Mouse (Mus musculus) hindbrain, embryonic 14.5 days (tissue): ENCODE data around the gene Arl10. TPM values are rescaled to one million over a fixed set of nuclear protein-coding genes. Genes with fewer than 3 reads are reported as not detected.

ENCODE experiments used
- ATAC-seq: fragments of 200-750 bp; cut with Nextera tagmentation; 2 replicates; pipeline ENCODE4 v1.8.0; 2017; ENCODE audit warnings: moderate number of reproducible peaks, mild to moderate bottlenecking, moderate TSS enrichment, moderate library complexity; ENCODE audit not compliant: low FRiP score
- DNase-seq: peaks from one replicate; pipeline ENCODE4 v3.0.0-alpha.2; 2015; ENCODE audit warnings: low spot score
- H3K27ac ChIP-seq: fragments of 300-500 bp; sonication (generic); 2 replicates; pipeline ENCODE4 v1.5.1; 2014; ENCODE audit warnings: mild to moderate bottlenecking, moderate library complexity
- H3K27me3 ChIP-seq: fragments of 300-500 bp; sonication (generic); 2 replicates; pipeline ENCODE4 v1.6.1; 2014; ENCODE audit warnings: mild to moderate bottlenecking, low read length, mixed read lengths; ENCODE audit not compliant: control insufficient read depth, insufficient read depth
- H3K36me3 ChIP-seq: fragments of 300-500 bp; sonication (generic); replicated peaks from 2 replicates; pipeline ENCODE4 v1.6.1; 2014; ENCODE audit not compliant: control insufficient read depth, insufficient read depth
- H3K4me1 ChIP-seq: fragments of 300-500 bp; sonication (generic); replicated peaks from 2 replicates; pipeline ENCODE4 v1.6.1; 2014; ENCODE audit warnings: antibody characterized with exemption, low read length, mixed read lengths; ENCODE audit not compliant: control insufficient read depth, insufficient read depth
- H3K4me2 ChIP-seq: fragments of 300-500 bp; sonication (generic); replicated peaks from 2 replicates; pipeline ENCODE4 v1.6.1; 2014; ENCODE audit warnings: mild to moderate bottlenecking, moderate library complexity
- H3K4me3 ChIP-seq: fragments of 300-500 bp; sonication (generic); replicated peaks from 2 replicates; pipeline ENCODE4 v1.5.1; 2014; ENCODE audit warnings: mild to moderate bottlenecking, low read length
- H3K9ac ChIP-seq: fragments of 300-500 bp; sonication (generic); 2 replicates; pipeline ENCODE4 v1.6.1; 2014
- H3K9me3 ChIP-seq: fragments of 300-500 bp; sonication (generic); 2 replicates; pipeline ENCODE4 v1.6.1; 2016; ENCODE audit warnings: low read length; ENCODE audit not compliant: control insufficient read depth
- WGBS: fragments of 180-500 bp; shearing (Covaris S2); extraction: QIAGEN DNeasy Blood & Tissue Kit; methylation state at CpG from one replicate; pipeline ENCODE4 v1.1.7; 2014; 5-methylcytosine and 5-hydroxymethylcytosine counted together
- microRNA-seq: library from miRNA; unstranded; fragments of <30 nt; microRNA quantifications from one replicate; pipeline ENCODE4, GENCODE M21; 2016
- polyA plus RNA-seq: library from polyadenylated mRNA; unstranded; fragments of >200 nt; fragmentation: Nextera tagmentation; extraction: Ambion mirVana; gene quantifications from 2 replicates; pipeline ENCODE4 v1.2.1, GENCODE M21; 2014

Arl10 gene
- polyA plus RNA-seq, 1 experiment from 2014 or later, result 83.0 TPM

GRCm38 (mm10) chr13:54621960-54622521 is 47.2 kb downstream of the Arl10 start:
- H3K27ac ChIP-seq, result peak overlapping the region; percentile 91
- no peak for DNase-seq
- no peaks in the 10 kb centered on the region for H3K36me3 ChIP-seq
- peak overlapping the region; percentile 87 for H3K9ac ChIP-seq
- H3K4me1 ChIP-seq, result peaks cover 17% of the 10 kb centered on the region
- H3K4me2 ChIP-seq, result peak overlapping the region; percentile 66
- WGBS, result 3% methylated on average over 26 of the region's 27 CpGs
- H3K9me3 ChIP-seq, result no peaks in the 10 kb centered on the region
- peak overlapping the region; percentile 82 for H3K4me3 ChIP-seq
- H3K27me3 ChIP-seq, result no peaks in the 10 kb centered on the region
- no peak; the same call in none of the 2 replicates for ATAC-seq

GRCm38 (mm10) chr13:54629128-54629527 is 54.3 kb downstream of the Arl10 start:
- Histone ChIP-seq H3K9ac (no peak overlapping the region), H3K4me3 (no peak overlapping the region), H3K27ac (no peak overlapping the region), H3K4me2 (no peak overlapping the region), H3K9me3 (no peaks in the 10 kb centered on the region), H3K36me3 (peaks cover 4% of the 10 kb centered on the region), H3K4me1 (no peaks in the 10 kb centered on the region), H3K27me3 (no peaks in the 10 kb centered on the region)
- ATAC-seq (no peak), DNase-seq (no peak)
- WGBS, result 89% methylated on average over 4 of the region's 4 CpGs

Small RNAs within 50 kb of the gene (microRNA-seq; reads per million reads assigned to microRNA genes)
- not detected for gene Gm24195

Other genes with a start within 250 kb of the Arl10 start
- 24.9 and 30.1 TPM in 2 replicates for gene Cplx2, start 203.7 kb upstream of the Arl10 start, polyA plus RNA-seq
- 92.9 and 98.6 TPM in 2 replicates for gene Thoc3, start 106.2 kb upstream of the Arl10 start, polyA plus RNA-seq
- 27.2 and 28.5 TPM in 2 replicates for gene Simc1, start 71.2 kb upstream of the Arl10 start, polyA plus RNA-seq
- 237 and 263 TPM in 2 replicates for gene 4833439L19Rik, start 9.6 kb upstream of the Arl10 start, polyA plus RNA-seq
- gene Nop16, start 15.1 kb downstream of the Arl10 start, polyA plus RNA-seq, result 42.1 and 46.7 TPM in 2 replicates
- 261 and 275 TPM in 2 replicates for gene Higd2a, start 15.2 kb downstream of the Arl10 start, polyA plus RNA-seq
- 177 and 198 TPM in 2 replicates for gene Cltb, start 36.3 kb downstream of the Arl10 start, polyA plus RNA-seq
- gene Faf2, start 46.8 kb downstream of the Arl10 start, polyA plus RNA-seq, result 81.4 and 88.8 TPM in 2 replicates
- 75.9 and 80.7 TPM in 2 replicates for gene Rnf44, start 118.9 kb downstream of the Arl10 start, polyA plus RNA-seq
- gene Cdhr2, start 126.4 kb downstream of the Arl10 start, polyA plus RNA-seq, result 0.14 and 0.16 TPM in 2 replicates
- 23.5 and 31.6 TPM in 2 replicates for gene Gprin1, start 174.9 kb downstream of the Arl10 start, polyA plus RNA-seq
- gene Sncb, start 191.6 kb downstream of the Arl10 start, polyA plus RNA-seq, result 78.0 and 103 TPM in 2 replicates
- gene Eif4e1b, start 209.0 kb downstream of the Arl10 start, polyA plus RNA-seq, result not detected in 2 replicates
- 72.8 and 74.1 TPM in 2 replicates for gene Tspan17, start 214.4 kb downstream of the Arl10 start, polyA plus RNA-seq